Mouse (Mus musculus) embryonic facial prominence, embryonic 15.5 days (tissue): ENCODE measurements around the gene Wrap73. TPM values are rescaled to one million over a fixed set of nuclear protein-coding genes. Genes with fewer than 3 reads are reported as not detected.

Source experiments
- ATAC-seq: fragments of 200-750 bp; cut with Nextera tagmentation; 2 replicates; pipeline ENCODE4 v1.8.0; 2017; ENCODE audit warnings: low read depth, moderate TSS enrichment; ENCODE audit not compliant: insufficient number of reproducible peaks, low FRiP score, low TSS enrichment
- H3K27ac ChIP-seq: fragments of 300-500 bp; sonication (generic); replicated peaks from 2 replicates; pipeline ENCODE4 v1.5.1; 2015; ENCODE audit warnings: mild to moderate bottlenecking, inconsistent platforms
- H3K27me3 ChIP-seq: fragments of 300-500 bp; sonication (generic); 2 replicates; pipeline ENCODE4 v1.6.1; 2015; ENCODE audit warnings: inconsistent platforms
- H3K36me3 ChIP-seq: fragments of 300-500 bp; sonication (generic); 2 replicates; pipeline ENCODE4 v1.6.1; 2015; ENCODE audit warnings: mild to moderate bottlenecking, inconsistent platforms
- H3K4me1 ChIP-seq: fragments of 300-500 bp; sonication (generic); 2 replicates; pipeline ENCODE4 v1.6.1; 2015; ENCODE audit warnings: inconsistent platforms
- H3K4me2 ChIP-seq: fragments of 300-500 bp; sonication (generic); replicated peaks from 2 replicates; pipeline ENCODE4 v1.6.1; 2015; ENCODE audit warnings: mild to moderate bottlenecking, inconsistent platforms
- H3K4me3 ChIP-seq: fragments of 300-500 bp; sonication (generic); replicated peaks from 2 replicates; pipeline ENCODE4 v1.5.1; 2015; ENCODE audit warnings: mild to moderate bottlenecking, inconsistent platforms
- H3K9ac ChIP-seq: fragments of 300-500 bp; sonication (generic); 2 replicates; pipeline ENCODE4 v1.6.1; 2015; ENCODE audit warnings: inconsistent platforms
- H3K9me3 ChIP-seq: fragments of 300-500 bp; sonication (generic); replicated peaks from 2 replicates; pipeline ENCODE4 v1.6.1; 2016; ENCODE audit warnings: inconsistent platforms
- WGBS: fragments of 180-500 bp; shearing (Covaris S2); methylation state at CpG from one replicate; pipeline ENCODE4 v1.1.7; 2015; 5-methylcytosine and 5-hydroxymethylcytosine counted together
- polyA plus RNA-seq: library from polyadenylated mRNA; unstranded; fragments of >200 nt; fragmentation: Nextera tagmentation; extraction: Ambion mirVana; gene quantifications from 2 replicates; pipeline ENCODE4 v1.2.1, GENCODE M21; 2015

Gene Wrap73
- polyA plus RNA-seq, 1 experiment from 2014 or later = 44.6 TPM

DNA sequence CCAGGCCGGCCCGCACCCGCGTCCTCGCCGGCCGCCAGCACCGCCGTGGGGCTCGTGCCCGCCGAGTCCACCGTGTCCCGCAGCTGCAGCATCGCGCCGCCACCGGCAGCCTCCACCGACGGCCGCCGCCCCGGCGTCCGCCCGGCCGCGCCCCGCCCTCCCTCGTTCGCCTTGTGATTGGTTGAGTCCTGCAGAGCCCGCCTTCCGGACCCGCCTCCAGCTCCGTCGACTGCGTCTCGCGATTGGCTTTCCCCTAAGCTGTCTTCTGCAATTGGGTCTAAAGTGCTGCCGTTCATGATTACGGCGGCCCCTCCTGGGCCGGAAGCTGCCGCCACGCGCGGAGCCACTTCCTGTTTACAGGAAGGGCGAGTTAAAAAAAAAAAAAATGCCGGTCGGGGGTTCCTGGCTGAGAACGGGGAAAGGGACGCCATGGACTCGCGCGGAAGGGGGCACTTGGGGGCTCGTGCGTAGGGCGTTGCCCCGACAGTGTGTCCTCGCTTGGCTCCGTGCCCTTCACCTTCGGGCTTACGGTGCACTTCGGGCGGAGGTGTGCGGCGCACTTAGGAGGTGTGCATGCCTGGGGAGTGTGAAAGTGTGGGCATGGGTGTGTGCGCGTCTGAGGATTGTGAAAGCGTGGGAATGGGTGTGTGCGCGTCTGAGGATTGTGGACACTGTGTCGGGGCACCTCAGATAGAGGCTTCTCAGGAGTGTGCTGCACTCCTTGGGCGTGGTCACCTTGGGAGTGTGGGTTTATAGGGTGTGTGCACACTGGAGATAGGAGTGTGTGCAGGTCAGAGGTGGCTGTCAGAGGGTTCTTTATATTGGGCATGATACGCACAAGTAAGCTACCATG lies 18.6 kb downstream of the Wrap73 start, which contains the start of gene Tprgl:
TSS of gene Tprgl (minus strand) at position 129 of the 853 bp plus-strand sequence.
- H3K9ac ChIP-seq = peak within 1 kb of the TSS; percentile 71
- under 1% methylated on average over 59 of the region's 75 CpGs for WGBS
- H3K4me2 ChIP-seq = peak within 1 kb of the TSS; percentile 83
- ATAC-seq = peak; percentile 96
- peak within 1 kb of the TSS; percentile 90 for H3K4me3 ChIP-seq
- peak within 1 kb of the TSS; percentile 78 for H3K27ac ChIP-seq
- peaks cover 31% of the 10 kb centered on the region for H3K36me3 ChIP-seq
- peaks cover 22% of the 10 kb centered on the region for H3K4me1 ChIP-seq
- no peaks in the 10 kb centered on the region for H3K27me3 ChIP-seq
- no peaks in the 10 kb centered on the region for H3K9me3 ChIP-seq

DNA sequence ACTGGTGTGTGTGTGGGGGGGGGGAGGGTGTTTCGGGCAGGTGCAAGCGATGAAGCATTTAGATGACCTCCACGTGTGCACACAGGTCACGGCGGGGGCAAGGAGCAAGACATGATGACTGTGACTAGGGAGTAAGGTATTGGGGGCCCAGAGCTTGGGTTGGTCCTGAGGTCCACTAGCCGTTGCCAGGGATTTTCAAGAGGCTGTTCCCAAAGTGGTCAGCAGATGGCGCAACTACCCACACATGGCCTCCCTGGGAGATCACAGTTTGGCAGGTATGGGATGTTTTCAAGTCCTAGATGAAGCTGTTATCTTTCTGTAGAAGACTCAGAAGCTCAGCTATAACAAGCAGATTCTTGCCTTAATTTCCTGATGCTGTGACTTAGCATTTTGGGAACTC lies 21.1 kb downstream of the Wrap73 start:
- H3K4me2 ChIP-seq = no peak overlapping the region
- H3K9ac ChIP-seq = no peak overlapping the region
- ATAC-seq = no peak
- H3K4me1 ChIP-seq = peaks cover 22% of the 10 kb centered on the region
- H3K36me3 ChIP-seq = peaks cover 7% of the 10 kb centered on the region
- H3K27me3 ChIP-seq = no peaks in the 10 kb centered on the region
- H3K4me3 ChIP-seq = no peak overlapping the region
- H3K27ac ChIP-seq = no peak overlapping the region
- no peaks in the 10 kb centered on the region for H3K9me3 ChIP-seq
- 14% methylated on average over 7 of the region's 7 CpGs for WGBS

DNA sequence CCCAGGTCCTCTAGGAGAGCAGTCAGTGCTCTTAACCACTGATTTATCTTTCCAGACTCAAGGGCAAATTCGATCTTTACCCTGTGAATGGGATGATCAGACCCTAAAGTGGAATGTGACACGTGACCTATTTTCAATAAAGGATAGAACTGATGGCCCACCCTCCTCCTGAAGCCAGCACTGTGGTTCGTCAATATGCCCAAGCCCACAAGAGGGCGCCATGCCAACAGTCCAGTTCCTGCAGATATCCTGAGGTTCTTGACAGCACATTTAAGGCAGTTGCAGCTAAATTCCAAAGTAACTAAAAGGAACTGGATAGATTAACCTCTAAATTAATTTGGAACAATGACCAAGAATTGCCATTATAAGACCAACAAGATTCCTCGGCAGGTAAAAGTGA lies 24.9 kb downstream of the Wrap73 start:
- Histone ChIP-seq H3K9me3 (no peaks in the 10 kb centered on the region), H3K27ac (no peak overlapping the region), H3K27me3 (peaks cover 17% of the 10 kb centered on the region), H3K4me3 (no peak overlapping the region), H3K4me2 (no peak overlapping the region), H3K4me1 (peaks cover 24% of the 10 kb centered on the region), H3K36me3 (no peaks in the 10 kb centered on the region), H3K9ac (no peak overlapping the region)
- 22% methylated on average over 5 of the region's 5 CpGs for WGBS
- no peak for ATAC-seq

DNA sequence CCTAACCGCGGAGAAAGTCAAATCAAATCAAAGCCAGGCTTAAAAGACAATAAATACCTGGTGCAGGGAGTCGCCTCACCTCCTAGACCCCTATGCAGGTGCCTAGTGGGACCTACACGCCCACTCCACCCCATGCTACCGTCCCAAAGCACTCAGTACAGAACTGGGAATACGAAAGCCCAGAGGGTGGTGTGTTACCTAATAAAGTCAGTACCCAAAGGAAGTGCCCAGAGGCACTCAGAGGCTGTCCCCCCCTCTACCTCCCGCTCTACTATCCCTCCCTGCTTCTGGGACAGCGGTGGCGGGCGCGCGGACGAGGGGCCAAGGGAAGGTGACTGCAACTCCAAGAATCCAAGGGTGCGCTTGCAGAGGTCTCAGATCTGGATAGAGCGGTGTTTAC lies 27.8 kb downstream of the Wrap73 start:
- WGBS = 1% methylated on average over 15 of the region's 15 CpGs
- Histone ChIP-seq H3K36me3 (no peaks in the 10 kb centered on the region), H3K27me3 (peaks cover 19% of the 10 kb centered on the region), H3K9ac (peak overlapping the region; percentile 21; the same call in 1 of the 2 replicates), H3K27ac (no peak overlapping the region), H3K4me3 (peak overlapping the region; percentile 67), H3K9me3 (no peaks in the 10 kb centered on the region), H3K4me2 (peak overlapping the region; percentile 98), H3K4me1 (peaks cover 41% of the 10 kb centered on the region)
- ATAC-seq = peak; percentile 4; the same call in 1 of the 2 replicates

DNA sequence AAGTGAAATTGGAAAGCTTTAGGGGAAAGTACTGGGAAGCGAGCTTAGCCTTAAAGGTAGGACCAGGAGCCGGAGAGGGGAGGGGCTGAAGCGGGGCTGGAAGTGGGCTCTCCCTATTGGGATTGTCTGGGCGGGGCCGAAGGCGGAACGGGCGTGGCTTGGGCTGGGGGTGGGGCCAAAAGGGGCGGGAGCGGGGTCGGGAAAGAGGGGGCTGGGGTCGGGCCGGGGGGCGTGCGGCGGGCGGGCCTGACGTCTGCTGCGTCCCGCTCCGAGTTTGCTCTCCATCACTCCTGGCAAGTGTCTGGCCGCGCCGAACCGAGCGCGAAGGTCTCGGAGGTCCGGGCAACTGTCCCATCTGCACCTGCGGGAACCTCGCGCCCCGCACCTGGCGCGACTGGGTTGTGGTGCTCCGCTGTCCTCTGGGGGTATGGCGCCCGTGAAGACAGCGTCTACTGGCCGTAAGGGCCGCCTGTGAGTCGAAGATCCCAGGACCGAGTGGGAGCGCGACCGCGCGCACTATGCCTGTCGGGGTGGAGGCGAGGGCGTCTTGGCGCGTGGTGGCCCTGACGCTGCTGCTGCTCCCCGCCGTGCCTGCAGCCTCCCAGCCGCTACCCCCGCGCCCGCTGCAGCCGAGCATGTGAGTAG lies 28.5 kb downstream of the Wrap73 start, which contains the start of gene Megf6:
TSS of gene Megf6 (plus strand) at position 225 of the 645 bp plus-strand sequence.
- peak; percentile 83 for ATAC-seq
- peak within 1 kb of the TSS; percentile 67 for H3K4me3 ChIP-seq
- peaks cover 46% of the 10 kb centered on the region for H3K4me1 ChIP-seq
- peak within 1 kb of the TSS; percentile 44 for H3K27ac ChIP-seq
- peaks cover 19% of the 10 kb centered on the region for H3K27me3 ChIP-seq
- WGBS = under 1% methylated on average over 56 of the region's 61 CpGs
- no peaks in the 10 kb centered on the region for H3K9me3 ChIP-seq
- H3K4me2 ChIP-seq = peak within 1 kb of the TSS; percentile 98
- H3K9ac ChIP-seq = peak within 1 kb of the TSS; percentile 39
- no peaks in the 10 kb centered on the region for H3K36me3 ChIP-seq

DNA sequence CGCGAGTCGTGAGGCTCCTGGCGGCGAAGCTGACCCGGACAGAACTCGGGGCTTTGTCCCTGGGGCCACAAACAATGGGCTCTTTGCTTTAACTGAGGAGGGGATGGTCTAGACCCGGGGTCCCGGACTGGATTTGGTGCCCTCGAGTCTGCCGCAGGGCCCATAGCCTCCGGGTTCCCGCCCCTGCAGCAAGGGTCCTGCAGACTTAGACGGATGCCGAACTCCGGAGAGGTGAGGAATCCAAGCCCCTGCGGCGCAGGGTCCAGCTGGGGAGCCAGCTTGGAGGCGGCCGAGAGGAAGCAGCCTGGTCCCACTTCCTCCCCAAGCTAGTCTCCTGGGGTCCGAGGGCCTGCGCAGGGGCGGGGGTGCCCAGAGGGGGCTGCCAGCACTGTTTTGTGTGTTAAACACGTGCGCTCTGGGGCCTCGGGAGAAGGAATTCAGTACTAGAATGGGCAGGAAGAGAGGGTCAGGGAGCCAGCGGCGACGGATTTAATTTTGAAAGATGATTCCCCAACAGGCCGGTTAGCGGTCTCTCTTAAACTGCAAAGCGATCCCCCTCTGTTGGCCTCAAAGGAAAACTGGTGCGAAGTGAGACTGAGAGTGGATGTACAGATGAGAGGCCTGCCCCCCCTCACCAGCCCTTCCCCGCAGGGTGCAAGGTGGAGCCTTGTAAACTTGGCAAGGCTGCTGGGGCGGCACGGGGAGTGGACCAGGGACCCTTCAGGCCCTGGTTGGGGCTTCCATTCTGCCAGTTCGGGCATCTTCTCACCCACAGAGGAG lies 29.2 kb downstream of the Wrap73 start:
- H3K4me1 ChIP-seq = peaks cover 51% of the 10 kb centered on the region
- no peaks in the 10 kb centered on the region for H3K36me3 ChIP-seq
- peaks cover 19% of the 10 kb centered on the region for H3K27me3 ChIP-seq
- peak overlapping the region; percentile 67 for H3K4me3 ChIP-seq
- under 1% methylated on average over 37 of the region's 37 CpGs for WGBS
- H3K4me2 ChIP-seq = peak overlapping the region; percentile 98
- H3K9ac ChIP-seq = peak overlapping the region; percentile 39
- ATAC-seq = peak; percentile 29; the same call in 1 of the 2 replicates
- H3K27ac ChIP-seq = peak overlapping the region; percentile 44
- no peaks in the 10 kb centered on the region for H3K9me3 ChIP-seq

DNA sequence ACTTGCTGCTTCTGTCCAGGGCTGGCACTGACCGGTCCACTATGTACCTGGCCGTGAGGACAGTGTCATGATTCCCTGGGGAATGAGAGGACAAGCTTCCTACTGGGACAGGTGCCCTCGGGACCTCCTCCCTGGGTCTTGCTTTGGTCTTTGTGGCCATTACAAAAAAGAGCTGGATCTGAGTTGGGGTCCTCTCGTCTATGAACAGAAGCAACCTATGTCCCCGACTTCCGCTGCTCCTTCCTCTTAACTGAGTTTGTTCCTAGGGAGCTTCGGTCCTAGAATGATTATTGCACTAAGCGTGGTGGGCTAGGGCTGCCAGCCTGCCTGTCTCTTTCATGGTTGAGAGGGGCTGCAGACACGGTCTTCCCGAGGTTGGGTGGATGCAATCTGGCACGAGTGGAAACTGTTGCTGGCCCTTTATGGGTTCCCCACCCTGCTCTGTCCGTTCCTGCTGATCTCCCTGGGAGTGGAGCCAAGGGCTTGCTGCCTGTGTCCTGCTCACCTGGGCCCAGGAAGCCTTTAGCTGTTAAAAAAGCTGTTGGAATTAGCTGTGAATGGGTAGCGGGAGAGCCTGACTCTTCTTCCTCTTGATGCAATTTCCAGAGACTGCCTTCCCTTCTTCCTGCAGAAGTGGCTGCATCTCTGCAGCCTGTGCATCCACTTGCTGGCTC lies 29.9 kb downstream of the Wrap73 start:
- H3K27ac ChIP-seq = no peak overlapping the region
- H3K4me1 ChIP-seq = peaks cover 51% of the 10 kb centered on the region
- no peaks in the 10 kb centered on the region for H3K9me3 ChIP-seq
- peak overlapping the region; percentile 67 for H3K4me3 ChIP-seq
- H3K9ac ChIP-seq = no peak overlapping the region
- peaks cover 19% of the 10 kb centered on the region for H3K27me3 ChIP-seq
- no peak for ATAC-seq
- H3K4me2 ChIP-seq = peak overlapping the region; percentile 98
- 27% methylated on average over 13 of the region's 13 CpGs for WGBS
- H3K36me3 ChIP-seq = no peaks in the 10 kb centered on the region

DNA sequence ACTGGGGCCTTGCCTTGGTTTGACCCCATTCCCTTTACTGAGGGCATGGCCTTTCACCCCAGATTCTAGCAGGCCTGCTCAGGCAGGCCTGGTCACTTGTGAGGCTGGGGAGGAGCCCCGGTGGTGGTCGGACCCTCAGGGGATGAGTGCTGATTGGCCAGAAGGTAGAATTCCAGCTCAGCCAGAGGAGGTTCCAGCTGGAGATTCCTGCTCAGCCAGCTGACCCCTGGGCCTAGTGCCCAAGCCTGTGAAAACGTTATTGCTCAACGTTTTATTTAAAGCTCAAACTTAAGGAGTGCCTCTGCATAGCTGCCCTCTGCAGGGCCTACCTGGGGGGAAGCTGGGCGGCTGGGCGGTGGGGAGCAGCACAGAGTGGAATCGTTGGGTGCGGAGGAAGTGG lies 35.1 kb downstream of the Wrap73 start:
- Histone ChIP-seq H3K36me3 (no peaks in the 10 kb centered on the region), H3K4me2 (no peak overlapping the region), H3K4me1 (peaks cover 29% of the 10 kb centered on the region), H3K27me3 (no peaks in the 10 kb centered on the region; the same call in 1 of the 2 replicates), H3K9ac (no peak overlapping the region), H3K4me3 (no peak overlapping the region), H3K27ac (no peak overlapping the region), H3K9me3 (no peaks in the 10 kb centered on the region)
- 47% methylated on average over 8 of the region's 8 CpGs for WGBS
- ATAC-seq = no peak

DNA sequence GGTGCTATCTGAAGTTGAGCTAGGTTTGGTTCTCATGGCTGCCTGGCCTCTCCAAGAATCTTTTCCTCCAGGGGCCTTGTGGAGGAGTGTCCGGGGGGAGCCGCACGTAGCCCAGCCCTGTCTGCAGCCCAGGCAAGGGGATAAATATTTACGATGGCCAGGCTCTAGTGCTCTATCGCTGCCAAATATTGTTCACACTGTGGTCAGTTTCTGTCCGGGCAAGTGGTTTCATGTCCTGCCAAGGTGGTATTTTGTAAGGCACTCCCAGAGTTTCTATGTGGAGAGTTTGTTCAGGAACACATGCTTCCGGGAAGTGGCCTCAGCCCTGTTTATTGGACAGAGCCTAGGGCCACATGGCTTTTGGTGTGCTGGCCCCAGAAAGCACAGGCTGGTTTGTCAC lies 38.8 kb downstream of the Wrap73 start:
- H3K4me1 ChIP-seq = peaks cover 7% of the 10 kb centered on the region; the same call in 1 of the 2 replicates
- H3K27ac ChIP-seq = no peak overlapping the region
- no peaks in the 10 kb centered on the region for H3K27me3 ChIP-seq
- no peak overlapping the region for H3K9ac ChIP-seq
- WGBS = 75% methylated on average over 7 of the region's 7 CpGs
- no peak overlapping the region for H3K4me2 ChIP-seq
- no peak overlapping the region for H3K4me3 ChIP-seq
- ATAC-seq = no peak
- no peaks in the 10 kb centered on the region for H3K36me3 ChIP-seq
- no peaks in the 10 kb centered on the region for H3K9me3 ChIP-seq

DNA sequence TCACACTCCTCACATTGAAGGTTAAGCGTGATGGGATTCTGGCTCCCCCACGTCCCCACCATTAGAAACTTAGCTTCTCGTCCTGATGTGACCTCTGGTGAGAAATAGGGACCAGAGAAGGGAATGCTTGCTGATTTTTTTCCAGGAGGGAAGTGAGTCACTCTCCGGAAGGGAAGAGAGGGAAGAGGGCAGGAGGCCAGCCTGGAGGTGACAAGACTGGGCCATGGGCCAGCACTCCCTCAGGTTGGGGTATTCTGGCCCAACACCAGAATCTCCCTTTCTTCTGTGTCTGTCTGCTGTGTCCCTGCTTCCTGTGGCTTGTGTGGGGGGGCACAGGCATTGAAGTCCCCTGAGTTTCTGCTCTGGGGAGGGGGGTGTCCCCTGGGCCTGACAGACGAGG lies 41.4 kb downstream of the Wrap73 start:
- no peaks in the 10 kb centered on the region for H3K4me1 ChIP-seq
- H3K9me3 ChIP-seq = no peaks in the 10 kb centered on the region
- WGBS = 87% methylated on average over 5 of the region's 5 CpGs
- no peak overlapping the region for H3K27ac ChIP-seq
- no peak overlapping the region for H3K4me2 ChIP-seq
- H3K9ac ChIP-seq = no peak overlapping the region
- no peaks in the 10 kb centered on the region for H3K36me3 ChIP-seq
- H3K4me3 ChIP-seq = no peak overlapping the region
- no peaks in the 10 kb centered on the region for H3K27me3 ChIP-seq
- no peak for ATAC-seq
